Mouse (Mus musculus): ENCODE results near the gene Mob3b.
A peak's percentile ranks its signal among the peaks of the same experiment; 100 is the strongest.
"Not testable (repeated sequence)": the region's sequence is repeated elsewhere in the genome, so short reads cannot be mapped to it uniquely, and the experiment has no call there.

Gene Mob3b

DNA sequence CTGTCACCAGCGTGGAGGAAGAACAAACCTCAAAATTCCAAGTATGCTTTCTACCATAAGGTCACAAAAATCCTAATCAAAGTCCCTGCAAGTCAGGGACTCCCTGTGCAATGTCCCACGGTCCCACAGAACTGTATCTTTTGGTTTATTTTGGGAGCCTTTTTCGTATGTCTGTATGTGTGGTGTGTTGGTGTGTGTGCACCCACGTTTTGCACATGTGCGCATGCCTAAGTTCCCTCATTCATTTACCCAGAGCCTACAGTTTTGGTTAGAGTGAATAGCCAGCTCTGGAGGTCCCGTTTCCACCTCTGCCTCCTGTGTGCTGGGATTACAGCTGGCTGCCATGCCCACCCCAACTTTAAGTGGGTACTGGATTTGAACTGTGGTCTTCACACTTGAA is 189.7 kb downstream of the Mob3b start:
- DNase-seq (ENCODE audit: inconsistent ontology term), result no peak

DNA sequence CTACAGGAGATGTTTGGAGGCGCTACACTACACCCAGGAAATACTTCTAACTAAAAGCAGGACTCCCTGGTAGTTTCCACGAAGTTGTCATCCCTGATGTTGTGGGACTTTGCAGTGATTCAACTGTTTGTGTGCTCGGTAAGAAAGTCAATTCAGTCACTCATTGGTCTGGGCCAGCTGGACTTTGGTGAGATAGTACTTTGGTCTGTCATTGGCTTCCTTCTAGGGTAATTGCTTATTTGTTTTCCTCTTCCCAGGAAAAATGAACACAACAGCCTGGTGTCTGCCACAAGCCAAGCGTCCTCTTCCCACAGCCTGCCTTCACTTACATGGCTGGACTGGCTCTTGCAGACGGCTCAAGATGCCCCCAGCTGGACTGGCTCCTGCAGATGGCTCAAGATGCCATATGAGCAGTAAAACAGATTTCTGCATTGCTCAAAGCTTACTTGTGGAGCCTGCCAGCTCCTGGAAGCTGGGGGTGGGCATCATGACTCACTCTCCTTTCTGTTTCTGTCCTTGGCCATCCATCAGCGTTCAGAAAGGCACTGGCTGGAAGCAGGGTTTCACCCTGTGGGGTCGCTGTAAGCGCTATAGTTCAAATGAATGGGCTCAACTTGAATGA is 190.8 kb downstream of the Mob3b start:
- peak; percentile 78 for DNase-seq (ENCODE audit: inconsistent ontology term)

DNA sequence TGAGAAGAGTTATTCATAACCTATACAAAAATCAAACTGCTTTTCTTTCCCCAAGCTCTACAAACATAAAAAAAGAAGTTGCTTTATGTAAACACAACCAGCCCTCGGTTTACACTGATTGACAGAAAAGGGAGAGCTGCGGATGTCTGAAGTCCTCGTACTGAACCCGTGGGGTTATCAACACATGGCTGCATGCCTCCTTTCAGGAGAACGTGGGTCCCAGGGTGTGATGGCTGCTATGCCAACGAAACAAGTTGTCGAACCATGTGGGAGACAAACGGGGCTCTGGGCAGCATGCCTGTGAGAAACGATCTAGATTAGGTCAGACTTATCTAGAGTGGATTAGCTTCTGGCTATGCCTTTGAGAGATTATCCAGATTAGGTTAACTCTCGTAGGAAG is 192.4 kb downstream of the Mob3b start:
- DNase-seq (ENCODE audit: inconsistent ontology term), result no peak

DNA sequence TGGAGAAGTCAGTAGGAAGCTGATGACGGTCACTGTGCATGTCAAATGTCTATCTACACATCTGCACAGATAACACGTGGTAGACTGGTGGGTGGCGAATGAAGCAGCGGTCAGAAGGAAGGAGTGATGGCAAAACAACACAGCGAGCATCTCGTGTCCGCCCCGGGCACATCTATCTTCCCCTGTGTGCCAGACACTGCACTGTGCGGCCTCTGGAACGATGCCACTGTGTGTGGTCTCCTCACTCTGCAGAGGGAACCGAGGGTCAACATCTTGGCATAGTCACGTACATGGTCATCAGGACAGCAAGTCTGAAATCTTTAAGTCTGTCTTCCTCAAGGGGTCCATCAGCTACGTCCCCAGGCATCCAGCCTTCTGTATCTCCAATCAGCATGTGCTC is 193.3 kb downstream of the Mob3b start:
- no peak for DNase-seq (ENCODE audit: inconsistent ontology term)

DNA sequence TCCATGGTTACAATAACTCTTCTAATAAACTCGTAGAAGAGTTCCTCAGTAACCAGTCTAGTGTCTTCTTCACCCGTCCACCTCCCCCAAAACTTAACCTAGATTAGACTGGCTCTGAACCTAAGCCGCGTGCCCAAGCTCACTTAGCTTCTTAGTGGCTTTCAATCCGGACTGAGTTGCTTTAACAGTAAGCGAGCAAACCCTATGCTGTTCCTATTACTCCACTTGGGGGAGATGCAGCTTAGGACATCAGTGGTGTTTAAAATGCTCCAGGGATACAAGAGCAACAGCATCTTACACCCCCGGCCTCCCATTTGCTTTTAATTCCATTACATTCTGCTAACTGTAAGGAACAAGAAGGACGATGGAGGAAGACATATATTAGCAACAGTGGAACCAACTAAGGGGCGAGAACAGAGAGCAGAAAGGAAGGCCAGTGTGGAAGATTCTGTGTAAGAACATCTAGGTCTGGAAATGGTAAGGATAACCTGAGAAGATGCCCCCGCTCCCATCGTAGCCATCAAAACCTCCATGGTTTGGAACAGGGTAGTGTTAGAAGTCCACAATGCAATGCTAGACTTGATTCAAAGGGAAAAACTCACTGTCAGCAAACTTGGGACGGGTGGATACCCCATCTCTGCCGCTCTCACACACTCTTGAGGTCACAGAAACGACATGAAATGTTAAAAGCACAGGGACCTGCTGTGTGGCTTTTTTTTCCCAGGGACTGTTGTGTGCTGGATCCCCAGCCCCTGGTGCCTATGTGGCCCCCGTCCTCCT is 196.3 kb downstream of the Mob3b start:
- peak; percentile 42 for DNase-seq (ENCODE audit: inconsistent ontology term)

DNA sequence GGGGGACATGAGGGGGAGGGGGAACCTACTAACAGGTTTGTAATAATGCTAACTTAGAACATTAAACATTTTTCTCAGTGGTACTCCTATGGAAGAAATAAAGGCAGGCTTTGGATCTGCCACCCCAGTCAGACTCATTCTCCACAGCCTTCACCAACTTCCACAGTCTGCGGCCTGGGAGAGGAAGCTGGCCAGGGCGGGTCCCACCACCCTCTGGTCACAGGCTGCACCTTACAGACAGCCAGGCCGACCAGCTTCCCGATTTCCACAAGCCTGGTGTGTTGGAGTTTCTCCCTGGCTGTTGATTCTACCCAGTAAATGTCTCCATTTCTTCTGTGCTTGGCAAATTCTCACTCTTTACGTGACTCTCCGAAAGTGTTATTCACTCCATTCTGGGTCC is 197.8 kb downstream of the Mob3b start:
- no peak for DNase-seq (ENCODE audit: inconsistent ontology term)

DNA sequence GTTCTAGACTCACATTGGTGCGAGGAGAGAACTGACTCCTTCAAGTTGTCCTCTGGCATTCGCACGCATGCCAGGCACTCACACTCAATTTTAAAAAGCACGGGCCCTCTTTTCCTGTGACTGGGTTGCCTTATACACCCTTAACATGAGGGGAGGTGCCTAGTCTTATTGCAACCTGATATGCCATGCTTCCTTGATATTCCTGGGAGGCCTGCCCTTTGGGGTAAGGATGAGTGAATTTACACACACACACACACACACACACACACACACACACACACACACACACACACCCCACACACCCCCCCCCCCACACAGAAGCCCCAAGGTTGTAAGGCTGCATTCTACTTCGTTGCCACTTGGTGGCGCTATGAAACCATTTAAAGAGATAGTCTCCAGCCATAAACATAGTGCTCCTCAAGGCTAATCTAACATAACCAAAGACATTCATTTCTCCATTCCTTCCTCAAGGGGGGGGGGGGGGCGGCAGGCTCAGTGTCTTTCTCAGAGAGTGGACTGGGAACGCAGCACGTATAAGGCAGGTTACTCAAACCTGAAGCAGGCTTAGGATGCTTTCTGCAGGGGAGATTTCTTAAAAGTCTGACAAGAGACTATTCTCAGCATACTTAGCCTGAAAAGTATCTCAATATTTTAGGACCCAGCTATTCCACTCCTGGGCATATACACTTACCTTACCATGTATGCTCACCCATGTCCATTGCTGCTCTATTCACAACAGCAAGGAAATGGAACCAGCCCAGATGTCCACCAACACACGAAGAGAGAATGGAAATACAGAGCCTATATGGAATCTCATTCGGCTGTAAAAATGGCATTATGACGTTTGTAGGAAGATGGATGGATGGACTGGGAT is 198.9 kb downstream of the Mob3b start:
- peak; percentile 84 for DNase-seq (ENCODE audit: inconsistent ontology term)

DNA sequence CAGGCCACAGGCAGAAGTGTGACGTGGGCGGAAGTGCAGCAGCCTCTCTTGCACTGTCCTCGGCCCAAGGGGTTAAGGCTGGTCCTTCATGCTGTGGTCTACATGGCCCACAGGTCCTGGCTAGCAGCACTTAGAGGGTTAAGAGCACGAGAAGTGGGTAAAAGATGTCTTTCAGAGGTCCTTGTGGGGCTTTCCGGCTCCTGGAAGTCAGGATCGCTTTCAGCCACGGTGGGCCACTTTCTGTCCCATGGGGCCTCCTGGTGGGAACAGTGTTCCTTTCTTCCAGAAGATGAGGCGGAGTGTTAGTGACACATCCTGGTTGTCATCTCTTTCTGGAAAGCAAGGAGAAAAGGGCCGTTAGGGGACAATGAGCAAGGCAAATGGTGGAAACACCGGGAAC is 203.6 kb downstream of the Mob3b start:
- DNase-seq (ENCODE audit: inconsistent ontology term), result no peak

DNA sequence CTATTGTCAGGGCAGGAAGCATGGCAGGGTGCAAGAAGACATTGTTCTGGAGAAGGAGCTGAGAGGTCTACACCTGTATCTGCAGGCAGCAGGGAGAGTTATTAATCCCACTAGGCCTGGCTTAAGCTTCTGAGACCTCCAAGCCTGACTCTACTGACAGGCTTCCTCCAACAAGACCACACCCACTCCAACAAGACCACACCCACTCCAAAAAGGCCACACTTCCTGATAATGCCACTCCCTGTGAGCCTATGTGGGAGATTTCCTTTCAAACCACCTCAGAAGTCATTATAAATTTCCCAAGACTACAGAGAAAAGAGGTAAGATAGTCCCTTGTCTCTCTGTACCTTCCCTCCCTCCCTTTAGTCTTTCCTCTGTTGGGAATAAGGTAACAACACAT is 210.1 kb downstream of the Mob3b start:
- no peak for DNase-seq (ENCODE audit: inconsistent ontology term)

DNA sequence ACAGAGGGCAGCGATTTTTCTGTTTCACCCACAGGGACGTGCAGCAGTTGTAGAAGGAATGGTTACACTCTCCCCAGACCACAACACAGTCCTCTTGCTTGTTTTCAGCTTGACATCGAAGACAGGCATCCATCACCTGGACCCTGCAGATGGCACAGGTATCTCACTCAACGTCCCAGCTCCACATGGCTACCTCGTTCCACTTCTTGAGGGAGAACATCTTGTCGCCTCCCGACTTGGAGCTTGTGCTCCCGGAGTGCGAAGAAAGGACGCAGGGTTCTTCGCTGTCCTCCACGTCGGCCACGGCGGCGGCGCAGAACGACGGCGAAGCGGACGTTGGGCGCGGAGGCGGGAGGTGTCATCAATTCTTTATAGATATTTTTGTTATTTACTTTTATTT is 216.2 kb downstream of the Mob3b start:
- DNase-seq (ENCODE audit: inconsistent ontology term), result no peak

DNA sequence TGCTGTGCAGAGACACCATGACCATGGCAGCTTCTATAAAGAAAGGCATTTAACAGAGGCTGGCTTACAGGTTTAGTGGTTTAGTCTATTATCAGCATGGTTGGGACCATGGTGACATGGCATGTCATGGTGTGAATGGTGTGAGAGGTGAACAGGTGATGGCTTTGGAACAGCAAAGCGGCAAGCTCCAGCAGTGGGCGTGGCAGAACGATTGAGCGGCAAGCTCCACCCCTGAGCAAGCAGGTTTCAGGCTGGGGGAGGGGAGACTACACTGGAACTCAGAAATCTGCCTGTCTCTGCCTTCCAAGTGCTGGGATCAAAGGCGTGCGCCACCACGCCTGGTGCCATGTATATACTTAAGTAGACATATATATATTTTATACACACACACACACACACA is 228.9 kb downstream of the Mob3b start:
- DNase-seq (ENCODE audit: inconsistent ontology term), result not testable (repeated sequence)

DNA sequence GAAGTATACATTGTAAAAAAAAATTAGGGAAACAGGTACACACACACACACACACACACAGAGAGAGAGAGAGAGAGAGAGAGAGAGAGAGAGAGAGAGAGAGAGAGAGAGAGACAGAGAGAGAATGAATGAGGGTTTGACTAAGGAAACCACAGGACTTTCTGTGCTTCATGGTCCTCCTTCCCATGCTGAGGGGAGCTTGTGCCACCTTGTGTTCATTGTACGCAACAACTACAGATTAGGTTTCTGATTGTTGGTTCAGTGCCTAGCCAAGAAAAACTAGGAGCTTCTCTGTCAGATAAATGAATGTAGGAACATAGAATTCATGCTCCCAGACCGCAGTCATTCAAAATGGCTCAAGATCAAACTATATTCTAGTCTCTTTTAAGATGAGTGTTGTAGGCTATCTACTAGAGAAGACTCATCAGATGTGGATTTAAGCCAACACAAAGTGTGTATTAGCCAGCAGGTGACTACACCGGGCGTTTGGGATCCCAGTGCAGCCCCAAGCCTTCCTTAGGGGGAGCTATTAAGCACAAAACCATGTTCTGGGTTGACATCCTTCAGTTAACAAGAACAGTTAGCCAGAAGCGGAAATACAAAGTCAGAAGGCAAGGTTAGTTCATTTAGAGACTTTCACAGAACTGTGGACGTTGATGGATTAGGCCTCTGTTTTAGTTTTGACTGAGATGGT is 235.0 kb downstream of the Mob3b start:
- peak; percentile 55 for DNase-seq (ENCODE audit: inconsistent ontology term)

DNA sequence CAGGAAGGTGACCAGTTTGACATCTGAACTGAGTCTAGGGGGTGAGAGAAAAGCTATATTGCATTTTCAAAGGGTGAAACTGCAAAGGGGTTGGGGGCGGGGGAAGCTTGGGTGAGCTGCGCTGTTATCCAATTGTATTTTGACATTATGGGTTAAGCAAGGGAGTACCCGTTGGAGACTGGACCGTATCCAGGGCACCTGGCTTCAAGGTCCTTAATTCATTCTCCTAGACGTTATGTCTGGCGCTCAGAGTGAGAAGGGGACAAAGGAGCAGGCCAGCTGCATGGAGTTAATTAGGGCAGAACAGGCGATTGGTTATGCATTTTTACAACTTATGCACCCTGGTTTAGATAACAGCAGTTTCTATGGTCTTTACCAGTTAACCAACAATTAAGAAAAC is 239.9 kb downstream of the Mob3b start:
- DNase-seq (ENCODE audit: inconsistent ontology term), result peak; percentile 19

DNA sequence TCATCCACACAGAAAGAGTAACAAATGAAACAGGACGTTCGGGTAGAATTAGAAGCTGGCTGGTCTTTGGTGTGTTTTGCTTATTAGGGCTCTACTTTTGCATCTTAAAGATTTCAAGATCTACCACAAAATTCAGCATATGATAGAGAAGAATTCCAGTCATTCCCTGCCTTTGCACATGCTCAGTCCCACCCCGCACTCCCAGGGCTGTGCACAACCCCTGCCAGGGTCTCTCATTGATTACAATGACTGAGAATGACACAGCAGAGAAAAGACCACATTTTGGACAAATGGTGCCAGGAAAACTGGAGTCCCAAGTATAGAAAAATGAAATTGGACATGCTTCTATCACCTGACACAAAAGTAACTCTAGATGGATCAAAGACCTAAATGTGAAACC is 245.1 kb downstream of the Mob3b start:
- no peak for DNase-seq (ENCODE audit: inconsistent ontology term)

DNA sequence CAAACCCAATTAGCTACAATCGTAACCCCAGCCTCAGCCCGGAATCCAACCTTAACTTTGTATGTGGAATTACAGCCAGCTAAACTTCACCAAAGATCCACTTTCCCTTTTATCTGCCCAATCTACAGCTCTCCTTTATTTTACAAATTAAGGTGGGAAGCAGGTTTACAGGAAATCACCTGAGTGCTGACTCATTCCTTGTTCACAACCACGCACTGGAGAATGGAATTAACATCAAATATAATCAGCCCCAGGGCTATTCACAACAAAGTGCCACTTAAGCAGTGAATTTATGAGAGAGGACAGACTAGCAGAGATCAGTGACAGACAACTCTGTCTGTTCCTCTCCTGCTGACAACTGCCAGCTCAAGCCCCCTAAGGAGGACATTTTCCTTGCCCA is 245.9 kb downstream of the Mob3b start:
- DNase-seq (ENCODE audit: inconsistent ontology term), result no peak

DNA sequence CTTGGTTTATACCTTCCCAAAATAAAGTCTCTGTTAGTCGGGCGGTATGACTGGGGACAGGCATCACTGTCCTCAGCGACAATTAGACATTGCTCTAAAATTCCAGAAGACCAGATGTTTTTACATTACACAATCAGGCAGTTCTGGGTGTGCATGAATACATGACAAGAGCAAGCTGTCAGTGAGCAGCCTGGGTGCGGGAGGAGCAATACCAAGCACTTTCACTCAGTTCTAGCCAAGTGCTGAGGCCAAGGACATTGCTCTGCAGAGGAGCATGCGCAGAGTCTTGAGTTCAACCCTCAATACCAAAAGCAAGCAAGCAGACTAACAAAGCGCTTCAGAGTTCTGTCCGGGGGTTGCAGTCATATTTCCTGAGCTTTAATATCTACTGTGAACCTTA is 249.2 kb downstream of the Mob3b start:
- no peak for DNase-seq (ENCODE audit: inconsistent ontology term)

DNA sequence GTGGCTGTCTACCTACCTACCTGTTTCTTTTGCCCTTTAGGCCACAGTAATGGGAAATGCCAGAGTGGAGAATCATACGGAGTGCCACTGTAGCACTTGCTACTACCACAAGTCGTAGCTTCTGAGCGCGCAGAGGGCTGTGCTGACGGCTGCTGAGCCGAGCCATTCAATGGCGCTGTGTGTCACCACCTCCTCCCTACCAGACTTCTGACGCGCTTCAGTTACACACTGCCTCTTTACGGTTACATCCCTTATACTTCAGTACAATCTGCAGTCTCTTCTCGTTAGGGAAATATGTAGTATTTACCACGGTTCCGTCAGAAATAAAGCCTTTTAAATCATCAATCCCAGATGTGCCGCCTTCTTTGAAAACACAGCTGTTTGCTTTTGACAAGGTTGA is 250.3 kb downstream of the Mob3b start:
- DNase-seq (ENCODE audit: inconsistent ontology term), result no peak

DNA sequence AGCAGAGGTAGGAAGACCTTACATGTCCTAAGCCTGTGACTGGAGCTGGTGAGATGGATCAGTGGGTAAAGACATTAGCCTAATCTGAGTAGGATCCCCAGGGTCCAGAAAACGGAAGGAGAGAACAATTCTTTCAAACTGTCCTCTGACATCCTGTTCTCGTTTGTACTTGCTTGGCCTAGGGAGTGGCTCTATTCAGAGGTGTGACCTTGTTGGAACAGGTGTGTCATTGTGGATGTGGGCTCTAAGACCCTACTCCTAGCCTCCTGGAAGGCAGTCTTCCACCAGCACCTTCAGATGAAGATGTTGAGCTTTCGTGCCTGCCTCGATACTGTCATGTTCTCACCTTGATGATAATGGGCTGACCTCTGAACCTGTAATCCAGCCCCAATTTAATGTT is 251.1 kb downstream of the Mob3b start:
- no peak for DNase-seq (ENCODE audit: inconsistent ontology term)

DNA sequence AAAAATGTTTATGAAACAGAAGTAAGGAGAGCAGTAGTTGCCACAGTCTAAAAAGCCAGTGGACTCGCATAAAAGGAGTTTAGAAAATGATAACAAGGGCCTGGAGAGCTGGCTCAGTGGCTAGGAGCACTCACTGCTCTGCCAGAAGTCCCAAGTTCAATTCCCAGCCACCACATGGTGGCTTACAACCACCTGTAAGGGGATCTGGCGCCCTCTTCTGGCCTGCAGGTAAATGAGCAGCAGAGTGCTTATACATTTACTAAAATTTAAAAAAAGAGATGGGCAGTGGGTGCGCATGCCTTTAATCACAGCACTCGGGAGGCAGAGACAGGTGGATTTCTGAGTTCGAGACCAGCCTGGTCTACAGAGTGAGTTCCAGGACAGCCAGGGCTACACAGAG is 251.9 kb downstream of the Mob3b start:
- no peak for DNase-seq (ENCODE audit: inconsistent ontology term)

DNA sequence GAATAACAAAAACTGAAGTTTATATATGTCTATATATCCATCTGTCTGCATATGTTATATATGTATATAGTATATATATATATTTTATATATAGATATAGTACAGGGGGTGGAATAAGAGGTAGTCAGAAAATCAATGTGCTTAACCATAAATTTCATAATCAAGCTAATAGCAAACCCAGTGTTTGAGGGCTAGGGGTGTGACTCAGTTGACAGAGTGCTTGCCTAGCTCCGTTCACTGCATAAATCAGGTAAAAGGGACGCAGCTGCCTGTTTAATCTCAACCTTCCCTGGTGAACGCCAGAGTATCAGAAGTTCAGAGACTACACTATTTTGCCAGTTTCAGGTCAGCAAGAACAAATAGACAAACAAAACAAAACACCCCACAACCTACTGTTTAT is 255.7 kb downstream of the Mob3b start:
- not testable (repeated sequence) for DNase-seq (ENCODE audit: inconsistent ontology term)

DNA sequence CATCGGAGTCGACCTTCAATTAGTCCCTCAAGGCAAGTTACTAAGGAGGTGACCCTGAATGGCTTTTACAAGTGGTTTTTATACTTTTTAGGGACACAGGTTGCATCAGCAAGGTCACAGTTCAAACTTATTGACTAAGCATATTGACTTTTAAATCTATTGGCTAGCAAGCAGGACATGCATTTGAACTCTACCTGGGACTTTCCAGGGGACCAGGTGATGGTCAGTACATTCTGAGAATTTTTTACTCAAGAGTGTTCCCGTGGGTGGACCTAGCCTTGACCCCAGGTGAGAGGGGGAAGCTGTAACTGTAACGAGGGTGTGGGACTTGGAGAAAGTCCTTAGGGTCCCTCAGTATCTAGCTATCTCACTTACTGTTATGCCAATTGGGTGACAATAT is 256.1 kb downstream of the Mob3b start:
- DNase-seq (ENCODE audit: inconsistent ontology term), result no peak

DNA sequence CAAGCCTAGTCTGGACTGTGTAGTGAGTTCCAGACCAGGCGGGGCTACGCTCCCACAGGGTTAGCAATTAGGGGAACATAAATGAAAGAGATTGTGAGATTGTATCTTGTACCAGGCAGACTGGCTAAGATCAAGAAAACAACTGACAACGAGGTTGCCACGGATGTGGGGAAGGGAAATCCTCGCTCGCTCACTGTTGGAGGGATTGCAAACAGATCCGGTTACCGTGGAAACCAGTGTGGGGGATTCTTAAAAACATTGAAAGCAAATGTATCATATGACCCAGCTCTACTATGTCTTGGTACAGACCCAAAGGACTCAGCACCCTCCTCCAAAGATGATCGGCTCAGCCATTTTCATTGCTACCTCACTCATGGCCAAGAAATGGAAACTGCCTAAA is 257.1 kb downstream of the Mob3b start:
- no peak for DNase-seq (ENCODE audit: inconsistent ontology term)

Data from Muller cell, postnatal 12 days (primary cell).